ENCODE assay signal across 7 mouse cellular contexts in genomic region chr15:84986171-84987019, GRCm38 (mm10). TPM values are rescaled to one million over a fixed set of nuclear protein-coding genes. Genes with fewer than 3 reads are reported as not detected.
DNase-seq lines count a peak whose midpoint lies in the region; ATAC-seq lines count a peak whose summit lies in the region.

No protein-coding gene starts in this region.

- no peaks in the 10 kb centered on the region for H3K36me3 ChIP-seq in lung, embryonic 16.5 days (ENCODE audit: control insufficient read depth, insufficient read depth, low read length)
- H3K36me3 ChIP-seq in forebrain, embryonic 10.5 days (replicated peaks) = peaks cover 18% of the 10 kb centered on the region
- no peaks in the 10 kb centered on the region for H3K36me3 ChIP-seq in limb, embryonic 15.5 days
- H3K36me3 ChIP-seq in splenic B cell, adult 2 months (ENCODE audit: control insufficient read depth, insufficient read depth, low read length, poor library complexity, severe bottlenecking) = no peaks in the 10 kb centered on the region; the same call in 1 of the 2 replicates

- peak overlapping the region; percentile 87 for H3K4me2 ChIP-seq in lung, embryonic 16.5 days (ENCODE audit: low read depth, low read length)
- H3K4me2 ChIP-seq in limb, embryonic 15.5 days = peak overlapping the region; percentile 81

- H3K9me3 ChIP-seq in lung, embryonic 16.5 days (ENCODE audit: control insufficient read depth, low read length) = no peaks in the 10 kb centered on the region
- H3K9me3 ChIP-seq in forebrain, embryonic 10.5 days = no peaks in the 10 kb centered on the region
- no peaks in the 10 kb centered on the region for H3K9me3 ChIP-seq in limb, embryonic 15.5 days

- H3K4me1 ChIP-seq in lung, embryonic 16.5 days (replicated peaks; ENCODE audit: control insufficient read depth, insufficient read depth, low read length) = peaks cover 19% of the 10 kb centered on the region
- peaks cover 46% of the 10 kb centered on the region for H3K4me1 ChIP-seq in forebrain, embryonic 10.5 days
- peaks cover 43% of the 10 kb centered on the region for H3K4me1 ChIP-seq in limb, embryonic 15.5 days

- no peaks in the 10 kb centered on the region for H3K27me3 ChIP-seq in lung, embryonic 16.5 days (ENCODE audit: control insufficient read depth, insufficient read depth, low read depth, low read length)
- peaks cover 27% of the 10 kb centered on the region for H3K27me3 ChIP-seq in forebrain, embryonic 10.5 days (ENCODE audit: poor library complexity, severe bottlenecking)
- 0 out of 2 replicates have a peak, but pooled peaks cover 4% of the 10 kb centered on the region for H3K27me3 ChIP-seq in limb, embryonic 15.5 days
- H3K27me3 ChIP-seq in splenic B cell, adult 2 months (ENCODE audit: control insufficient read depth, insufficient read depth, low read length, poor library complexity, severe bottlenecking) = no peaks in the 10 kb centered on the region

- no peak overlapping the region for H3K27ac ChIP-seq in lung, embryonic 16.5 days (ENCODE audit: low read length)
- peak overlapping the region; percentile 89; the same call in 1 of the 2 replicates for H3K27ac ChIP-seq in forebrain, embryonic 10.5 days
- H3K27ac ChIP-seq in limb, embryonic 15.5 days = no peak overlapping the region

- H3K4me3 ChIP-seq in lung, embryonic 16.5 days (ENCODE audit: low read length) = peak overlapping the region; percentile 85
- peak overlapping the region; percentile 88 for H3K4me3 ChIP-seq in forebrain, embryonic 10.5 days
- H3K4me3 ChIP-seq in limb, embryonic 15.5 days = peak overlapping the region; percentile 74

- peak overlapping the region; percentile 92 for H3K9ac ChIP-seq in lung, embryonic 16.5 days (ENCODE audit: low read length)
- peak overlapping the region; percentile 95 for H3K9ac ChIP-seq in limb, embryonic 15.5 days

- ATAC-seq in lung, embryonic 16.5 days (ENCODE audit: low read depth) = no peak
- no peak for ATAC-seq in limb, embryonic 15.5 days (ENCODE audit: insufficient number of reproducible peaks, low FRiP score, low TSS enrichment, low read depth)
- no peak for ATAC-seq in megakaryocyte-erythroid progenitor cell, adult 5-6 weeks (replicated peaks; ENCODE audit: low FRiP score, low TSS enrichment, poor library complexity, severe bottlenecking)

- DNase-seq in lung, postnatal 4 days = no peak
- DNase-seq in forebrain, embryonic 10.5 days (ENCODE audit: extremely low spot score, low spot score) = no peak
- DNase-seq in splenic B cell, adult 2 months (ENCODE audit: low read depth, low spot score) = peak; percentile 77
- DNase-seq in right cerebral cortex, adult 18-20 months = no peak

- WGBS in lung, embryonic 16.5 days = 77% methylated on average over 4 of the region's 4 CpGs
- WGBS in forebrain, embryonic 10.5 days = 74% methylated on average over 4 of the region's 4 CpGs
- 65% methylated on average over 4 of the region's 4 CpGs for WGBS in limb, embryonic 15.5 days

RNA-seq across cellular contexts. Expression of gene 5031439G07Rik, which starts 2.0 kb away (rescaled TPM):
- 5.0 and 5.6 TPM in 2 replicates for polyA plus RNA-seq in lung, embryonic 16.5 days (2015; fragmentation: Nextera tagmentation; extraction: Ambion mirVana)
- polyA plus RNA-seq in forebrain, embryonic 10.5 days (2016; fragmentation: Nextera tagmentation; extraction: Ambion mirVana) = 9.6 and 9.8 TPM in 2 replicates
- polyA plus RNA-seq in limb, embryonic 15.5 days (2015; fragmentation: Nextera tagmentation; extraction: Ambion mirVana) = 8.1 and 8.7 TPM in 2 replicates
- total RNA-seq in megakaryocyte-erythroid progenitor cell, adult 5-6 weeks (2014; fragmentation: Nextera tagmentation) = 3.5 and 3.6 TPM in 2 replicates
- total RNA-seq in megakaryocyte-erythroid progenitor cell, adult 5-6 weeks (2017) = 2.2 and 4.0 TPM in 2 replicates

RNA-seq across cellular contexts. Expression of gene Upk3a, which starts 30.5 kb away (rescaled TPM):
- 13.3 and 18.3 TPM in 2 replicates for polyA plus RNA-seq in lung, embryonic 16.5 days (2015; fragmentation: Nextera tagmentation; extraction: Ambion mirVana)
- not detected in 2 replicates for polyA plus RNA-seq in forebrain, embryonic 10.5 days (2016; fragmentation: Nextera tagmentation; extraction: Ambion mirVana)
- polyA plus RNA-seq in limb, embryonic 15.5 days (2015; fragmentation: Nextera tagmentation; extraction: Ambion mirVana) = 0.14 TPM in 1 of 2 replicates, not detected in the other
- not detected in 2 replicates for total RNA-seq in megakaryocyte-erythroid progenitor cell, adult 5-6 weeks (2014; fragmentation: Nextera tagmentation)
- not detected in 2 replicates for total RNA-seq in megakaryocyte-erythroid progenitor cell, adult 5-6 weeks (2017)

RNA-seq across cellular contexts. Expression of gene Fam118a, which starts 42.4 kb away (rescaled TPM):
- 31.9 and 34.1 TPM in 2 replicates for polyA plus RNA-seq in lung, embryonic 16.5 days (2015; fragmentation: Nextera tagmentation; extraction: Ambion mirVana)
- 31.0 and 31.1 TPM in 2 replicates for polyA plus RNA-seq in forebrain, embryonic 10.5 days (2016; fragmentation: Nextera tagmentation; extraction: Ambion mirVana)
- 20.4 and 21.1 TPM in 2 replicates for polyA plus RNA-seq in limb, embryonic 15.5 days (2015; fragmentation: Nextera tagmentation; extraction: Ambion mirVana)
- total RNA-seq in megakaryocyte-erythroid progenitor cell, adult 5-6 weeks (2014; fragmentation: Nextera tagmentation) = 9.3 and 9.6 TPM in 2 replicates
- total RNA-seq in megakaryocyte-erythroid progenitor cell, adult 5-6 weeks (2017) = 5.7 and 8.9 TPM in 2 replicates

Comparison
In these comparisons a context has a peak if more than half of its experiments do, and no peak if none do; other contexts are left out.
1. RNA of gene Upk3a, which starts 30.5 kb away (polyA plus RNA-seq): 13.3 to 18.3 TPM in lung, embryonic 16.5 days; 0.14 TPM in limb, embryonic 15.5 days and not detected in forebrain, embryonic 10.5 days; every median in the first group is over 10 times any median in the second.
2. Peak in every context shown above with its lines, with median percentiles within 50 percentile points of each other: H3K4me3 ChIP-seq.